Mouse (Mus musculus) gonadal fat pad, adult 2 months (tissue): ENCODE measurements around the gene Dbx1. TPM values are rescaled to one million over a fixed set of nuclear protein-coding genes. Genes with fewer than 3 reads are reported as not detected.

Experiments
- DNase-seq: peaks from one replicate; pipeline ENCODE4 v3.0.0-alpha.2; 2012; ENCODE audit warnings: low read depth
- polyA plus RNA-seq: library from polyadenylated mRNA; depleted of rRNA; stranded (reverse); fragments of >200 nt; gene quantifications from 2 replicates; pipeline ENCODE4 v1.2.3, GENCODE M21; 2012; rRNA removed

Dbx1 gene
- polyA plus RNA-seq, 1 experiment, result not detected

DNA sequence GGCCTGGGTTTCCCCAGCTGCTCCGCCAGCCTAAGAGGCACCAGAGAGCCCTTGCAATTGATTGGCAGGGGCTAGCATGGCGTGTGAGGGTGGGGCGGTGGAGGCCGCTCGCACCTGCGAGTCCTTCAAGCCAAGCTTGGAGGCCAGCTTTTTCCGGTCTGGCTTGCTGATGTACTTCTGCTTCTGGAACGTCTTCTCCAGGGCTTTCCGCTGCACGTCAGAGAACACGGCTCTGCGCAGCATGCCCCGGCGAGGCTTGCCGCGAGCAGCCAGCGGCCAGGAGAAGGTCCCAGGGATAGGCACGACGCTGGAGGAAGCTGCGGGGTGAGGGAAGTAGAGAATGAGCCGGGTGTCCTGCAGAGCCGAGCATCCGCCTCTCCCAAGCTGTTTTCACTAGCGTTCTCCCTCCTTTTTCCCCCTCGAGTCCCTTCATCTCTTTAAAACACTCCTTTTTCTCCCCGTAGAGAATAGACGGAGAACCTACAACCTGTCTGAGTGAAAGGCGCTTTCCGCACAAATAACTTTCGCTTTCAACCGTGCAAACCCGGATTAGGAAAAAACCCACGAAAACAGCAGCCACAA is 3.2 kb downstream of the Dbx1 start:
- DNase-seq, result no peak

DNA sequence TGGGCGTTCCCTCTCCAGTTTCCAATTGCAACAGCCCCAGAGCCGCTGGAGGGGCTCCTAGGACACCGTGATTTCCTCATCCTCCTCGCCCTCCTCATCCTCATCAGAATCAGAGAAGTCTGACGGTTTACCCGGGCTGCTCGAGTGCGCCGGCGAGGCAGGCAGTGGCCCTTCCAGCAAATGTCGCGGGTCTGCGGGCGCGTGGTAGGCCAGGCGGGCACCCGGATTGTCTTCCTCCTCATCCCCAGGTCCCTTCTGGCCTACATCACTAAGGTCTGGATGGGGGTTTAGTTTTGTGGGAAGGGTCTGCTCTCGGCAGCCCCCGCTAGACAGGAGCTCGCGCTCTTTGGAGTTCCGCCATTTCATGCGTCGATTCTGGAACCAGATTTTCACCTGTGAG is 4.3 kb downstream of the Dbx1 start:
- DNase-seq, result no peak

DNA sequence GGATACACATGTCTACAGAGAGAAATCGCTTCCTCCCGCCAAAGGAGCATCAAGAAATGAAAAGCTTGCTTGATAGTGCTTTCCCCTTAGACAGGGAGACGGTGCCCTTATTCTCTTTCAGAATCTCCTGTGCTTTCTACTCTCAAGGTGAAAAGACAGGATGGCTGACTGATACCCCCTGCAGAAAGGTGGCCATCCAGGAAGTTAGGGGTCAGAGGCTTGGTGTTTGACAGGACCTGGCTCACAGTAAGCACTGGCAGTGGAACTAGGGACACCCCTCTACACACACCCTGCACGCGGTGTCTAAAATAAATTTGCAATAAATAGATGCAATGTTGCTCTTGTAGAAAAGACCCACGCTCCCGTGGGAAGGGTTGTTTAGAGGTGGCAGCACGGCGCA is 4.8 kb downstream of the Dbx1 start:
- no peak for DNase-seq

DNA sequence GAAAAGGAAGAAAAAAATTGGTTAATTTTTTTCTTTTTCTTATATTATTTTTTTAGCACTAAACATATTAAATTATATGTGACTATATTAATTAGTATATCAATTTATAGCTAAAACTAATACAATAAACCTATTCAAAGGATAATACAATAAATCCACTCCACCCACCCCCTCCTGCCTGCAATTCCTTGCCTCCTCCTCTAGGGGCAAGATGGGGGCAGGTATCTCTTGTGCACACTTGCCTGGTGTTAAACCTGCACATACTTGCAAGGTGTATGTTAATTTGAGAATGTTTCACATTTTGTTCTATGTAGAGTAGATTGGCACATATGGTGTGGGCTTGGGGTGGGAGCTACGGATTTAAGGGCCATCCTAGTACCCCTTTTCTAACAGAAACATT is 16.5 kb downstream of the Dbx1 start:
- DNase-seq, result no peak

DNA sequence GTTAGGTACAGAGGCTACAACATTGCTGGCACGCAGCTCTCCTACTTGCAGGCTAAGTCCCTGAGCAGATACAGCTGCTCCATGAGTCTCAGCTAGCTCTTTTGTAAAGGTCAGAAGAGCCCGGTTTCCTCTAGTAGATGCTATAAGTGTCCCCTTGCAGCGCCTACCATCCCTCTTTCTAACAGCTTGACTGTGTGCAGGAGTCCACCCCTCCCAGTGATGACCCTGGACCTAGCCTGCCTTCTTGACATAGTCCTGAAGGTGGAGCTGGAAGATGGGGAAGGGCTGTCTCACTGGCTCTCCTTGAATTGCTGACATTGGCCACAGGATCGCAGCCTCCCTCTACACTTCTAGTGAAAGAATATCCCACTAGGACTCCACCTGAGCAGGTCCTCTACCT is 19.6 kb downstream of the Dbx1 start:
- DNase-seq, result no peak

DNA sequence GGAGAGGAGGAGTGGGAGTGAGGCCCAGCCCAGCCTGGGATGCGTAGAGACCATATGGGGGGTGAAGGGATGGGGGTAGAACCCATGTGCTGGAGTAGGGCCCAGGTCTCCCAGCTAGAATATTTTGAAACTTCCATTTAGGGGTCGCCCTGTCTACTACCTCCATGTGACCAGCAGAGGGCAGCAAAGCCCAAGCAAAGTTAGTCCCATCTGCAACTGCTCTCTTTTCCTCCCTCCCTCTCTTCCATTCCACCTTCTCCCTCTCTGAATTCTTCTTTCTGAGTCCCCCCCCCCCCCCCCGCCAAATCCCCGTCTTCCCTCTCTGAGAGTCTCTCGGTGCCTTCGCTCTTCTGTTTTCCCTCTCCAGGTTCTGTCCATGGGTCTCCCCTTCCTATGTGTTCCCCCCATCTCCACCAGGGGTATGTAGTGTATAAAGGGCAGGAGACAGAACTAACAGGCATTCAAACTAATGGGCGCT is 20.4 kb downstream of the Dbx1 start:
- DNase-seq, result no peak

DNA sequence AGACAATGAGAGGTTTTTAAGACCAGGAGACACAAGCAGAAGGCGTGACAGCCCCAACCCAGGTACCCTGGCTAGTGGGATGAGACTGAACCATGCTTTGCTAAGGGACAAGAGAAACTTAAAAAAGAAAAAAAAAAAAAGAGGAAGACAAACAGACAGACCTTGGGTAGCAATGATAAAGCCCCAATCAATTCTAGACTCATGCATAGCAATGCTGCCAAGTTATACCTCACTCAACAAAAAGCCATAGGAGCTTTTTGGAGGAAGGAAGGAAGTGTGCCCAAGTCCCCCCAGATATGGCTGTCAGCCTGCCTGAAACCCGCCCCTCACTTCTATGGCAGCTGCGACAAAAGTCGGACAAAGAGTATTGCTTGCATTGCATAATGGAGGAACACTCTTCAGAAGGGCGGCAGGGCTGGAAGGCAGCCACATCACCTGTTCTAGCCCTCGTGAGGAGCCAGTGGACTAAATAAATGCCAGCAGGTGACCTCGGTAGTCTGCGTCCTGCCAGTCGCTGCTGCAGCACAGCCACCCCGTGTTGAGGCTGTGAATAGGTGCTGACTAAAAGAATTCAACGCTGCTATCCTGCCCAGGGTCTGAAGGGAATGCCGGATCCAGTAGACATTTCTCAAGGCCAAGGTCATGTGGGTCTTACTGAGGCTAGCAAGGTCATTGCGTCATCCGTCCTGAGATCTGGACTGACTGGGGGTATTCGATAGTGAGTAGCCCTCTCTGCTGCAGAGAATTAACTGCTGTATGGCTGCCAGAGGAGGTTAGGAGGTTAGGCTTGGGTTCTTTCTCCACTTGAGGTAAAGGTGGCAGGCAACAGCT is 31.5 kb downstream of the Dbx1 start:
- no peak for DNase-seq

DNA sequence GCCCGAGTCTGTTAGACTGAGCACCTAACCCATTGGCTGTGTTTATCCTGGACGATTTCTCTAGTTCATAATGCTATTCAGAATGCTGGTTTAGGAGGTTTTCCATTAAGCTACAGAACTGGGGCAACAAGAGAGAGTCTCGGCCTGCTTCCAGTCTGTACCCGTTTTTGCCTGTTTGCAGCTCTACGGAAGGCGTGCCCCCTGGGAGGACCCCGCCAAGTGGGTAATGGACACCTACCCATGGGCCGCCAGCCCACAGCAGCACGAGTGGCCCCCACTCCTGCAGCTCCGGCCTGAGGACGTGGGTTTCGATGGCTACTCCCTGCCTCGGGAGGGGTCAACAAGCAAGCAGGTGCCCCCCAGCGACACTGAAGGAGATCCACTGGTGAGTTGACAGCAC is 32.4 kb downstream of the Dbx1 start:
- no peak for DNase-seq

DNA sequence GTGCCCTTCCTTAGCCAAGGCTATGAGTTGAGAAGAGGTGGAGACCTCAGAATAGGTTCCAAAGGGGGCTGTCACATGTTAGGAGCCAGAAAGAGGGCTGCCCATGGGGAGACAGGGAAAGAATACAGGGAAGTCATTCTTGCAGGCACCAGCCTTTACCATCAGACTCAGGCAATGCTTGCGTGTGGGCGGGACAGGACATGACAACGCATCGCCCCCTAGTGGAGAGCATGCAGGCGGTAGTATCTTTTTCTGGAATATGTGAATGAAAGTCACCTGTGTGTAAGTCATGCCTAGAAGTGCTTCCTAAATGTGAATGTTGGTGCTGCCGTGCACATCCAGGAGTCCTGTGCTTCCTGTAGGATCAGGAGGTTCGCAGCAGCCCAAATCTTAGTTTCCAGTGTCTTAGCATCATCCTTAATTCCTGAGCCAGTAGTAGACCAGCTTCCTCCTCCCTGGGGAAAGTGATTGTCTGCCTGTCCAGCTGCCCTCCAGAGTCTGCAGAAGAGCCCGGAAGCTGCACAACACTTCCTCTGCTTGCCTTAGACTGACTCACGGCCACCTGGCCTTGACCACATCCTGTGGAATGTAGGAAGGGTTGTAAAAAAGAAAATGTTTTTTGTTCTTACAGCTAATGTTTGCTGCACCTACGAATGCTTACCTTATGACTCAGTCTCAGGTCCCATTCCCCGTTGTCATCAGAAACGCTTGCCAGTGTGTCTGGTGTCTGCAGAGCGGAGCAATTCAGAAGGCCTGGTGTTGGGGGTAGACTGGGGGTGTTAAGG is 35.3 kb downstream of the Dbx1 start:
- DNase-seq, result no peak

DNA sequence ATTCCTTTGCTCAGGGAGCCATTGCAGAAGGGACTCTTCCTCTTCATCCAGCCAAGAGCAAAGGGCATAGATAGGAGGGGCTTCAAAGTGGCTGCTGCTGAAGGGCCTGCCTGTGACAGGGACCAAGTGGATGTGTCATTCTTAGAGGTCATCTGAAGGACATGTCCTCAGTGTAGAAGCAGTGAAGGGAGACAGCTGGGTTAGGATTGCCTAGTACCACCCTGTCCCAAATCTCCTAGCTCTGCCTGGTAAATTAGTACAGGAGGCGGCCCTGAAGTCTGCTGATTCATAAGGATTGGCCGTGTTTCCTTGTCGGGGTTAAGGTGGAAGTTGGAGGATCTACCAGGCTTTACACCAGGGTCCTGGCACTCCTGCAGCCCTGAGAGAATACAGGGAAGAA is 36.7 kb downstream of the Dbx1 start:
- no peak for DNase-seq

DNA sequence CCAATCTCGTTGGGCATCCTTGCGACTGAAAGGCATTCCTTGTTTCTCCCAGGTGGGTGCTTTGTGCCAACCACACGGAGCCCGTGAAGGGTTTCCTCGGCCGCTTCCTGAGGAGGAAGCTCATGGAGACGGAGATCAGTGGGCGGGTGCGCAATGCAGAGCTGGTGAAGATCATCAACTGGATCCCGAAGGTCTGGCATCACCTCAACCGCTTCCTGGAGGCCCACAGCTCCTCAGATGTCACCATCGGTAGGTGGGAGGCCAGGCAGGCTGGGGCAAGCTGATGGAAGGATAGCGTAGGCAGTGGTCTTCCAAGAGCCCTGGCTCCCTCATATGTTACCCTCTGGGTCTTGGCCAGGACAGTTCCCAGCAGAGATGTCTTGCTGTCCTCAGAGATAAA is 38.4 kb downstream of the Dbx1 start:
- DNase-seq, result no peak

DNA sequence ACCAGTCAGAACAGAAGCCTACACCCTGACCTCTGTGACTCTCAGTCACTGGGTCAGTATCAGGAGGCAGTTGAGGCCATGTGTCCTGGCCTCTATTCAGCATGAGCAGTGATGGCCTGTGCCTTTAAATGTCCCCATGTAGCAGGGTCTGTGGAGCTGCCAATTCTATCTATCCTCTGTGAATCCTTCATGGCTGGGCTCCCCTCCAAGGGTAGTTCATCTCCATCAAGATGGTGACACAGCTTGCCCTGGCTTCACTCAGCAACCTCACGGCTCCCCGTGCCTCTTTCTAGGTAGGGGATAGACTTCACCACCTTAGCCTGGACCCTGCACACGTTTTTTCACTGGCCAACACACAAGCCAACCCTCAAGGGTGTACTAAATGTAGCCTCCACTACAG is 38.9 kb downstream of the Dbx1 start:
- no peak for DNase-seq

DNA sequence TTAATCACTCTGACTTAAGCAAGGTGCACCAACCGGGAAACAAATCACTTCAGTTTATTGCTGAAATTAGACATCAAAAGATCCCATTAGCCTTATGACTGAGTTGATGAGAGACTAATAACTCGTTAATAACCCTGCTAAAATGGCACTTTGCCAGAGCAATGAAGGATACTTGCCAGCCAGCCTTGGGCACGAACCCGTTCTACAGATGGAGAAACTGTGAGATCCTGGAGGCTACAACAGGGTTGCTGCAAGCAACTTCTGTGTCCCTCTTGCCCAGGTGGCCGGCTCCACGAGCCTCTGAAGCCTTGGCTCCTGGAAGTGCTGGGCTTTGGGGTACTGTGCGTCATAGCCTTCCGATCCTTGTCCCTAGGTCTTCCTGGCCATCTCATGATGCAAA is 47.0 kb downstream of the Dbx1 start:
- DNase-seq, result no peak

DNA sequence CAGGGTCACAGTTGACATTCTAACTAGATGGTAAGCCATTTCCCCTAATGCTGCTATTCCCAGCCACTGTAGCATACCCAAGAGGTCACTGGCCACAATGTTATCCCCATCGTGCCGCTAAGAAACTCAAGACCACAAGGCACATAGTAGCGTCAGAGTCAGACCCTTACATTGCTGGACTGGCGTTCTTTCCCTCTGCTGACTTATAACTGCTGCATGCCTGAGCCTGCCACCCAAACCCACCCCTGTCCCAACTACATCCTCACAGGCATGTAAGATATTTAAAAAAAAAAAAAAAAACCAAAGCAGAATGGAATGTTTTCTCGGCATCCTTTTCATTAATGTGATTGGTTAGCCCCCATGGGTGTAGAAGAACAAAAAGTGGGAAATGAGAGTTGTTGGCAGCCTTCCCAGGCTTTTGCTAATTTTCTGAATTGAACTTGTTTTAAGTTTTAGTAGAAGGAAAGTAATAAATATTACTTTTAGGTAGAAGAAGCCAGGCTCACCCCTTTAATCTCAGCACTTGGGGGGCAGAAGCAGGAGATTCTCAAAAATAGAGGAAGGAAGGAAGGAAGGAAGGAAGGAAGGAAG is 50.0 kb downstream of the Dbx1 start:
- no peak for DNase-seq

DNA sequence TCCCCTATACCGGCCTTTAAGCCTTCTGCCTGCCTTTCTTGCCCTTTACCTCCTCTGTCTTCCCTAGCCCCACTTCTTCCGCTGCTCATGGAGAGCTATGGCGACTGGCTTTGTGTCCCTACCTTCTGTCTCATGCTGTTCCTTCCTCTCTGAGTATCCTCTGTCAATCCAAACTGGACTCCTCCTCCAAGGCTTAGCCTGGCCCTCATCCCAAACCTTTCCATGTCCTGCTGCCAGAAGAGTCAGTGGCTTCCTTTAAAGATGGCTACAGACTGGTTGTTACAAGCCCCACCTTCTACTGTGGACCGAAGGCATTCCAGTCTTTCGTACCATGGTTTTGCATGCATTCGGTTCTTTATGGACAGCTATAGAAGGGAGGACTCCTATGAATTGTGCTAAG is 53.5 kb downstream of the Dbx1 start:
- DNase-seq, result no peak

DNA sequence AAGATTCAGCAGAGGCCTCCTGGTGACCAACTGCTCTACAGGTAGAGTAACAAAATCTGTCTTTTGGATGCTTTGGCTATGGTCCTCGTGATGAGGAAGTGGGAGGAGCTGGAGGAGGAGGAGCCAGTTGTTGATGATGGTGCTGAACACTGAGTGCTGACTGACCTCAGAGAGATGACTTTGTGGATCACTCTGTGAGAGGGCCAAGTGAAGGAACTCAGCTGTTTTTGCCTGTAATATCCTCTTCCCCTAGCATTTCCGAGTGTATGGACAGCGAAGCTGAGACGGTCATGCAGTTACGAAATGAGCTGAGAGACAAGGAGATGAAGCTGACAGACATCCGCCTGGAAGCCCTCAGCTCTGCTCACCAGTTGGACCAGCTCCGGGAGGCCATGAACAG is 54.1 kb downstream of the Dbx1 start:
- DNase-seq, result no peak

DNA sequence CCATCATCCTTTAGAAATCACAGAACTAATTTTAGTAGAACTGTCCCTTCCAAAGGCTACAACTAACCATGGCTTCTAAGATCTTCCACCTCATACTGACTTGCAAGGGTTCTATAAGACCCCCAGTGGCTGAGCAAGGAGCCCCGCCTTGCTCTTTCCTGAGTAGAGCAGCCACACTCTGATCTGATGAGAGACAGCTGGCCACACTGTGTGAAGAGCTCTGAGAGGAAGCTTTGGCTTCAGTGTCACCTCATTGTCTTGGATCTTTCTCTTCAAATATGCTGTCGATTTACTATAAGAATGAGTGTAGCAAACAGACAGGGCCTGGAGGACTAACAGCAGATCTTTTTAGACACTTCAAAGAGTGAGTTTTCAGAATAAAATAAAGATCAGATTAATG is 54.7 kb downstream of the Dbx1 start:
- no peak for DNase-seq

Other genes with a start within 250 kb of the Dbx1 start
- 9.1 and 12.8 TPM in 2 replicates for gene Htatip2, start 122.3 kb upstream of the Dbx1 start, polyA plus RNA-seq
- gene Prmt3, start 141.5 kb upstream of the Dbx1 start, polyA plus RNA-seq, result 9.1 and 10.6 TPM in 2 replicates